Mouse (Mus musculus): ENCODE data around the gene Naa25.

Naa25 gene

DNA sequence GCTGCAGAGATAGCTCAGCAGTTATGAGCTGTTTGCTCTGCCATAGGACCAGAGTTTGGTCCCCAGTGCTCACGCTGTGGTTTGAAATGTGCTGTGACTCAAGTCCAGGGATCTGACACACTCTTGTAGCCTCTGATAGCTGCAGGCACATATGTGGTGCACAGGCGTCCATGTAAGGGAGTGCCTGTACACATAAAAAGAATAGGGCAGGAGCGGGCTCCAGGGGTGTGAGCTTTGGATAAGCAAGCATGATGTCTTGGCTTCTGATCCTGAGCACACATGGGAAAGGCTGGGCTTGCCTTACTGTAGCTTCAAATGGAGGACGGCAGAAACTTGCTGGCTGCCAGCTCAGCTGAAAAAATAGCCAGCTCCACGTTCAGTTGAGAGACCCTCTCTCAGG lies 2.1 kb upstream of the Naa25 start:
- no peak for DNase-seq

DNA sequence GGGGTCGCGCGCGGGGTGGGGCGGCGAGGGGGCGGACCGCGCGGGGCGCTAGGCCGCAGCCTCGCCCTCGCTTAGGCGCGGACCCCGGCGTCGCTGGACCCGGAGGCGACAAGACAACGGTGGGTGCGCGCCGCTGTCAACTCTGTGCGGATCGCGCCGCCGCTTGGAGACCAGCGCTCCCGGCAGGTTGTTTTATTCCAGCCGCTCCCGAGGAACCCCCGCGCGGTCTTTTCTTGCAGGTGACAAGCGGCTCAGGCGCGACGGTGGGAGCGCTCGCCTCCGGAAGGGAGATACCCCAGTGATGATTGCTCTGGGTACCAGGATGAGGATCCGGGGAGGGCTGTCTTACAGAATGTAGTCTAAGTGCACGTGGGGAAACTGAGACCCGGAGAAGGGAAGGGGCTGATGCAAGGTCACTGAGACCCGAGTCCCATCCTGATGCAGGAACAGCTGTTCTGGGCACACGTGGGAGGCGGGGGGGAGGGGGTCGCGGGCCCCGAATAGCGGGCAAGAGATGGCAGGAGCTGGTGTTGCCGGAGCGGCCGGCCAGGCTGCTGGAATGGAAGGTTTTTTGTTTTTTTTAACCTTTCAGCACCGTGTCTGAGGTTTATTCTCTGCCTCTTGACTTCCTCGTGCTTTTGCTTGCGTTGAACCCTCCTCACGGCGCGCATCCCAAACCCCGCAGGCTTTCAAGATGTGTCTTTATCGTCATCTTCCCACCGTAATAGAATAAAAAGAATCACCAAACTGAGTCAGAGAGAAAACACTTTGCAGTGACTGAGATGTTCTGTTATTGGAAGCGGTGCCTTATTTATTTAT lies 619 bp downstream of the Naa25 start:
- DNase-seq: peak in 1 of 2 experiments; percentile 48

DNA sequence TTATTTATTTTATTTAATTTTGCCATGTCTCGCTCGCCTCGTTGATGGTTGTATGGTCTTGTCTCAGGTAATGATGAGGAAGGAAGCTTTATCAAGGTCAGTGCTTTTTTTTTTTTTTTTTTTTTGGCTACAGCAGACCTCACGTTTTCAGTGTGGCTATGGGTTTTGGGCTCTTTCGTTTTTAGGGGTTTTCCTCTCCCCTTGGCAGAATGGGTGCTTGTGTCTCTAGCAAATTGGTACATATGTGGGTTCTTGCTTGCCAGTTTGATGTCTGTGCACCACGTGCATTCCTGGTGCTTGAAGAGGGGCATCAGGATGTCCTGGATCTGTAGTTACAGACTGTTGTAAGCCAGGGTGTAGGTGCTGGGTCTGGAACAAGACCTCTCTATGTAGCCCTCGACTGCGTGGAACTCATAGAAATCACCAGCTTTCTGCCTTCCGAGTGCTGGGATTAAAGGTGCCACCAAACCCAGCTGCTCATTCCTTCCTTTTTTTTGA lies 1.3 kb downstream of the Naa25 start:
- no peak for DNase-seq

GRCm38 (mm10) chr5:121399540-121399939 lies 1.8 kb downstream of the Naa25 start:
- no peak for DNase-seq

DNA sequence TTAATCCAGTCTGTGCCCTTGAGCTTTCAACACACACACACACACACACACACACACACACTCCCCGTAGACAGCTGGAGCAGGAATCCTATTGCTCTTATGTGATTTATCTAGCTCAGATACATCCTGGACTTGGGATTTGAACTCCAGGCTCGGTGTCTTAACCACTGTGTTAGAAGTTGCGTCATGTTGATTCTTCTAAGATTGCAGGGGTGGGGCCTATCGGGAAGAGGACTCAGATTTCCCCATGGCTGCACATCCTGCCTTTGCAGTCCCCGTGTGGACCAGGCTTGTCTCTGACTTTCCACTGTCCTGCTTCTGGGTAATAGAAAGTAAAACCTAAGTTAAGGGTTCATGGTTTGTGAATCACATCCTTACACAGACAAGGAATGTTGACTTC lies 2.3 kb downstream of the Naa25 start:
- DNase-seq: no peak

GRCm38 (mm10) chr5:121400849-121401248 lies 3.1 kb downstream of the Naa25 start:
- no peak for DNase-seq

DNA sequence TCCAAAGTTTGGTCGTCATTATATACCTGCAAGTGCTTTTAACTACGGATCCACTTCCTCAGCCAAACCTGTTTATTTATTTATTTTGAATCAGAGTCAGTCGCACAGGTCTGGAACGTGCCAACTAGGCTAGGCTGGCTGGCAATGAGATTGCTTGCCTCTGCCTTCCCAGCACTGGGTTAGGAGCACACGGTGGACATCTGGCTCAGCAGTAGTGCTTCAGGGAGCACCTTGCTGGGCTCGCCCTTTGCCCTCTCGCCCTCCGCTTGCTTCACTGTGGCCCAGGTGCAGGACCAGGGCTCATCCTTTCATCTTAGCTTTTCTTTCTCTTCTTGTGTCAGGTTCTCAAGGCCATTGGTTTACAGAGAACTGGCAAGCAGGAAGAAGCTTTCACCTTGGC lies 10.1 kb downstream of the Naa25 start:
- no peak for DNase-seq

- DNase-seq: no peak
Measured at GRCm38 (mm10) chr5:121410975-121411374, 13.2 kb downstream of the Naa25 start.

DNA sequence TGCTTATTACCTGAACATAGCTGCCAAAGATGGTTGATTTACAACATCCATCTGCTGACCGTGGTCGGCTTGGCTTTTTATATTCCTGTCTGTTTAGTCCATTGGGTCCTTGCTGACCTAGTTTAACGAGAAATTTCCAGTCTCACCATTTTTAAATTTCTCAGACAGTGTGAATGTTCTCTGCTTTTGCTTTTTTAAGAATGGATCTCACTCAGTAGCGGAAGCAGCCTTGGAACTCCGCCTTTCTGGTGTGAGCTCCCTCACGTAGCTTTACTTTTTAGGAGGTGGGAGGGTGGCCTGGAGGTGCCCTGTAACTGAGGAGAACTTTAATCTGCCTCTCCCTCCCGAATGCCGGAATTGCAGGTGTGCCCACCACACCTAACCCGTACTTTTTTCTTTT lies 23.0 kb downstream of the Naa25 start:
- no peak for DNase-seq

DNA sequence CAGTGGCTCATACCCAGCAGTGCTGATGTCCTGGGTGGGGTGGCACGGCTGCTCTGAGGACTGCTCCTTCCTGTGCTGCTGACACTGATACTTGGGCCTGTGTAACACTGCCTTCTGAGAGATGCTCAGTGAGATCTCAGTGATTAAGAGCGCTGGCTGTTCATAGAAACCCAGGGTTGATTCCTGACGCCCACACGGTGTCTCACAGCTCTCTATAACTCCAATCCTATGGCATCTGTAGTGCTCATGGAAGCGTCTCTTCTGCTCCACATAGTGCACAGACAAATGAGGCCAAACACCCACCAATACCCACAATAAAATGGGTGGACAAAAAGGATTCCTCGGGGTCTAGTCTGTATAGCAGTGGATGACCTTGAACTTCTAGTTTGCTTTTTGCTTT lies 25.1 kb downstream of the Naa25 start:
- DNase-seq: no peak

DNA sequence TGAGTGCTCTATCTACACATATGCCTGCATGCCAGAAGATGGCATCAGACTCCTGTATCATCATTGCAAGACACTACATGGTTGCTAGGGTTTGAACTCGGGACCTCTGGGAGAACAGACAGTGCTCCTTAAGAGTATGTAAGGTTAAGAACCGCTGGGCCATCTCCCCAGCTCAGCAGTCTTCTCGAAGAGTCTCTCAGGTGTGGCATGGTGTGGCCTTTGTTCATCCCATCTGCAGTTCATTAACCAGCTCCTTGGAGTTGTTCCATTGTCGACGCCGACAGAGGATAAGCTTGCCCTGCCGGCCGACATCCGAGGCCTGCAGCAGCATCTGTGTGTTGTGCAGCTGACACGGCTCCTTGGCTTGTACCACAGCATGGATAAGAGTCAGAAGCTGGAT lies 25.6 kb downstream of the Naa25 start:
- no peak for DNase-seq

DNA sequence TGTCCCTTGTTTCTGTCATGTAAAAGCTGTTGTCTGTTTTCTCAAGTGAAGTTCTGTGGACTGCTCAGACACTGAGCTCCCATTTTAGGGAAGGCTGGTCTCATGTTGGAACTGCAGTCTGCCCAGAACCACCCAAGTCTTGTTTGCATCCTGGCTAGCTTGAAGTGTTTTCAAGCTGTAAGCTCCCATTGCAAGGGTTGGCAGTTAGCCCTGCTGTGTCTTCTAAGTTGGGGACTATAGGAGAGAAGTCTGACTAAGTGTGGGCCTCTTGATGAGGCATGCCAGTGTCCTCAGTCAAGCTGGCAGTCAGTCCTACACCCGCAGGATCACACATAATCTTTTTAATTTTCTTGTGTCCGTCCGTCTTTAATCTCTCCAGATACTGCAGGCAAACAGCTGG lies 31.2 kb downstream of the Naa25 start:
- no peak for DNase-seq

GRCm38 (mm10) chr5:121438131-121438530 lies 40.4 kb downstream of the Naa25 start:
- no peak for DNase-seq

DNA sequence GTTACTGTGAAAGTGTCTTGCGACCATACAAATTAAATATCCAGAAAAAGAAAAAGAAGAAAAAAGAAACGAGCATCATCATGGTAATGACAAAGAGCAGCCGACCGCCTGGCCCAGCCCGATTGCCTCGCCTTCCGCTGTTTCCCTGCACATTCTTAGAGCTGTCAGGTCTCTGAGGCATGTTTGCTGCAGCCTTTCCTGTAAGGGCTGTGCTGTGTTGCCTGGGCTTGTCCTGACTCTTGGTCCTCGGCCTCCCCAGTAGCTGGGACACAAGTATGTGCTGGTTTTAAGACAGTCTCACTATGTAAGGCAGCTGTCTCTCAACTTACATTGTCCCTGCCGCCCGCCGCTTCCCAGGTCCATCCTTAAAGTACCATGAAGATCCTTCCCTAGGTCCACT lies 41.0 kb downstream of the Naa25 start:
- no peak for DNase-seq

DNA sequence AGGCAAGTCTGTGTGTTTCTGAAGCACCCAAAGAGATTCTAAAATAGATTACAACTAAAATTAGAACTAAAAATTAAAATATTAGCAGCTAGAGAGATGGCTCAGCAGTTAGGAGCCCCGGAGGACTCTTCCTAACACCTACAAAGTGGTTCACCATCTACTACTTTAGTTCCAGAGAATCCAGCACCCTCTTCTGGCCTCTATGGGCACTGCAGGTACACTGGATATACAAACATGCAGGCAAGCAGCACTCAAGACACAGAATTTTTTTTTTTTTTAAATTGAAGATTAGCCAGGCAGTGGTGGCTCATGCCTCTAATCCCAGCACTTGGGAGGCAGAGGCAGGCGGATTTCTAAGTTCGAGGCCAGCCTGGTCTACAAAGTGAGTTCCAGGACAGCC lies 45.8 kb downstream of the Naa25 start:
- DNase-seq: no peak

DNA sequence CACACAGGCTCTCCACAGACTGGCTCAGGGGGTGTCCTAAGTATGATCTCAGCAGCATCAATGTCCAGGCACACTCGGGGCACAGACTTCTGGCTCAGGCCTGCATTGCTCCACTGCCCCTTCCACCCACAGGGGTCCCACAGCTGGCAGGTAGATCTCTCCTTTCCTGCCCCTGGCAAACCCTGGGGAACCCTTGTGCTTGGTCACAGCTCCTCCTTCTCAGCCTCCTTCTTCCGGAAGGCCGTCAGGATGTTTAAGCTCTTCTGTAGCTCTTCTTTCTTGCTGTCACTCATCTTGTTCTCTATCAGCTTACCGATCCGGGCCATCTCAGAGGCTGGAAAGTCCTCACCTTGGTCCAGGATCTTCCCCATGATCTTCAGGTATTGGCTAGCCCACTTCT lies 47.1 kb downstream of the Naa25 start:
- no peak for DNase-seq

GRCm38 (mm10) chr5:121448450-121448849 lies 50.7 kb downstream of the Naa25 start:
- DNase-seq: no peak

GRCm38 (mm10) chr5:121449976-121450375 lies 52.2 kb downstream of the Naa25 start:
- peak in 1 of 2 experiments; percentile 39 for DNase-seq

GRCm38 (mm10) chr5:121450476-121450875 lies 52.7 kb downstream of the Naa25 start:
- no peak for DNase-seq

DNA sequence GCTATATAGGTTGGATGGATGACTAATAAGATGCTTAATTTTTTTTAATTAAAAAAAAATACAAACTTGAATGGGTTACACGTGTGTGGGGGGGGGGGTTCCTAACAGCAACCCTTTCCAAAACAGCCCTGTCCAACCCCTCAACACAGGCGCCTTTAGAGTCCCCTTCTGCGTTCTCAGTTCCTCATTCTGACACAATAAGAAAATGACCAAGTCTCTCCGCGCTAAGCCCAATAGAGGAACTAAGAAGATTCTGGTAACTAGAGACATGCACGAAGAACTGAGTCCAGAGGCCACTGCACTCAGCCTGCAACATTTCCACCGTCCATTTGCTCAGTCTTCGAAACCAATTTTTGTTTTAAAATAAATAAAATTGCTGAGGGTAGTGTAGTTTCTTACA lies 53.5 kb downstream of the Naa25 start:
- no peak for DNase-seq

DNA sequence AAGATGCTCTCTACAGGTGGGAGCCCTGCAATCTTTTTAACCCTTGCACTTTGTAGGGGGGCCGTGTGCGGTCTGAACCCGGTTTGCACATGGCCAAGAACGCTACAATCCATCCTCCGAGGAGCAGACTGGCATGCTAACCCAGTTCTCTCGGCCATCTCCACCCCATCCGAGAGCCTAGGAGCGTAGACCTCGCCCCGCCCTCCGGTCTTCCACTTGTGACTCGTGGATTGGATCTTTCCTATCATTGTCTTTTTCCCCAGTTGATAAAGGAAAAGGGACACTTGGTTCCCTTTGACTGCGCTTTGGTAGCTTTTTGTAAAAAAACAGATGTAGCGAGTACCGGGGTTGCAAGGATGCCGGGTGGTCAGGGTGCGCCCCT lies 53.9 kb downstream of the Naa25 start, which contains the start of gene Tmem116:
Tmem116 (plus strand) TSS at position 250 of the 382 bp plus-strand sequence.
- no peak for DNase-seq

- DNase-seq: peak; percentile 97
Measured at GRCm38 (mm10) chr5:121452026-121452869, 54.5 kb downstream of the Naa25 start, which contains the start of gene Erp29. Gene Erp29, minus strand, starts transcription at chr5:121452506.

- peak in 1 of 2 experiments; percentile 16 for DNase-seq
Measured at GRCm38 (mm10) chr5:121452906-121453305, 55.2 kb downstream of the Naa25 start.

Data from thymus, adult 18-20 months (tissue).